Mouse (Mus musculus) embryo, embryonic 11 days (tissue): ENCODE data around the gene Fam173a.

Experiments
- DNase-seq: peaks from one replicate; pipeline ENCODE4 v3.0.0-alpha.2; 2015

The Fam173a gene

DNA sequence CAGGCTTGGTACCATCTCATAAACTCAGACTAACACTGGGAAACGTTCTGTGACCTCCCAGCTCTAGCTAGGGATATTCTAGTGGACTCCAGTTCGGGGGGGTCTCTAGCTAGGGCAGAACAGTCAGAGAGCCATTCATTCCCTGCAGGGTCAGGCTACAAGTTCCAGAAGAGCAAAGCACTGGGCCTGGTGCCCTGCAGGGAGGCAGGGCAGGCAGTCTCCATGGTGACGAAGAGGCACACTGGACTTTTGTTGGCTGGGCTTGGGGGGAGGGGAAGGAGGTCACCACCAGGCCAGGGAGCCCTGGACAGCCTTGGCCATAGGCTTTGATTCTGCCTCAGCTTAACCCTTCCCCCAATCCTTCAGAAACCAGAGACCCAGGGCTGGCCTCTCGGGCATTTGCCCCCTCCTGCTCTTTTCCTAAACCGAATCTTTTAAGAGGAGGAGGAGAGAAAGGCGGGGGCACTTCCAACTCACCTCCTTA, 3.0 kb upstream of the Fam173a start, which contains the start of gene AC134908.4:
AC134908.4 (minus strand) TSS at position 51 of the 484 bp plus-strand sequence.
- DNase-seq, result peak; percentile 90

DNA sequence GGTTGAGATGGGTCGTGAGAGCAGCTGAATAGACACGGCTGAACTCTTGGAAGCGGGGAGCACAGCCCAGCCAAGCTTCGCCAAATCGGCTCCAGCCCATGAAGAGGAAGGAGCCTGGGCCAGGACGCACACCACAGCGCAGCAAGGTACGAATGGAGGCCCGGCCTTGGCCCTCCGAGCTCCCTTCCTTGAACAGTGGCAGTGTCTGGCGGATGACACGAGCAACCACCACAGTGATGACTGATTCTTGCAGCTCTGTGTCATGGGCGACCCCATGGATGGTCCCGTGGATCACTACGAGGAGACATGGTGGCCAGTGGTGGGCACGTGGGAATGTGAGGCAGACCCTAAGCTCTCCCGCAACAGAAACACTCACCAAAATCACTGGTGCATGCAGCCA, 2.3 kb upstream of the Fam173a start:
- DNase-seq, result no peak

DNA sequence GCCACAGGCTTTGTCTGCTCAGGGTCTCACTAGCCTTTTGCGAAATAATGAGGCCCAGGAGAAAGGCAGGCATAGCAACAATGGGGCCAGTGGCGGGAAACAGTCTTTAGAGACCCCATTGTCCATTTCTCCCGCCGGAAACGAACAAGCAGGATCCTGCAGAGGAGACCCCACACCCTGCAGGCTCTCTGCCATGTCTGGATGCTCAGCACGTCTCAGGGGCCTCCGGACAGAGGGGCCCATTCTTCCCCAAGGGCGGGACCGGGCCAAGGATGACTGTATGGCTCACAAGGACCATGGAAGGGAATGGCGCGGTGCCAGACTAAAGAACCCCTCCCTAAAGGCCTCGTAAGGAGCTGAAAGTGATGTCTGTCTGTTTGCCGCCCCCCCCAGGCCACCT, 1.5 kb upstream of the Fam173a start:
- DNase-seq, result peak; percentile 64

DNA sequence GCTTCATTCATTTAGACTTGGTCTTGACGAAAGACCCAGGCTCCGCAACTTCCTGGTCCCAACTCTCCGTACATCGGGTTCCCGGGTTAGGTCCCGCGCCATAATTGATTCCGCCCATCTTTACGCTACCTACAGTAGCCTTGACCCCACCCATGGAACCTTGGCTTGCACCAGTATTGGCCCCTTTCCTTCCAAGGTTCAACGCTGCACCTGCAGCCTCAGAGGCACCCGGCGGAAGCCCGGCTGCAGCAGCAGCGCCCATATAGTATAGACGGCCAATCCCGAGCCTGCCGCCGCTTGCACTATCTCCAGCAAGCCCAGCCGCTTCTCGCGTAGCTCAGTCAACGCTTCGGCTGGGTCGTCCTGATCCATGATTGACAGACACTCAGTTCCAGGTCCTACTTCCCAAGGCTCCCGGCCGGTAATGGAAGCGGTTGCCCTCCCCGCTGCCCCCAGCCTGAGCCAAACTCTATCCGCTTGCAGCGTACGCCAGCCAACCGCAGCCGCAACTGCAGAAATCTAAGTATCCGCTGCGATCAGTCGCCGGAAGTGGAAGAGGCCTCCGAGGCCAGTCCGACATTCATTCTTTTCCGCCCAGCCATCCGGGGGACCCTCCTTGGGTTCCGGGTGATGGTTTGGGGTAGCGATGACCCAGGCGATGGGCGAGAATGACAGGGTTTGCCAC, 716 bp downstream of the Fam173a start:
- DNase-seq, result peak; percentile 89

DNA sequence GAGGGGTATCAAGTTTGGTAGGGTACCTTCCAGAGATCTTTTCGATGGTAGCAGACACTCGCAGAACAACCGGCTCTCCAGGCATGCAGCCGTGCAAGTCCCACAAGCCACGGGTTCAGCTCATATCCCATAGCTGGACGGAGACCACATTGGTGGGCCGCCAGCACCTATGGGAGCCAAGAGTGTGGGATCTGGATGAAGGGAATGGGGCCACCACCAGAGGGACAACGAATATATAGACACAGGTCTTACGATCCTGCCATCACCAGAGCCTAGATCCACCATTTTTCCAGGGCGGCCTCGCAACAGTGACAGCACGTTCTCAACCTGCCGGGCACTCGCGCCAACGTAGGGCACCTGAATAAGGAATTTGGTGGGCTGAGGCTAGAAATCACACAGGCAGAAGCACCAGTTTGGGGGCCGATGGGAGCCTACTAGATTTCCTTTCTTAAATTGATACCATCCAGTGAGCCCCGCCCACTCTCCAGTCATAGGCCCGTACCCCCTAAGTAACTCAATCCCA, 1.3 kb downstream of the Fam173a start:
- DNase-seq, result no peak

DNA sequence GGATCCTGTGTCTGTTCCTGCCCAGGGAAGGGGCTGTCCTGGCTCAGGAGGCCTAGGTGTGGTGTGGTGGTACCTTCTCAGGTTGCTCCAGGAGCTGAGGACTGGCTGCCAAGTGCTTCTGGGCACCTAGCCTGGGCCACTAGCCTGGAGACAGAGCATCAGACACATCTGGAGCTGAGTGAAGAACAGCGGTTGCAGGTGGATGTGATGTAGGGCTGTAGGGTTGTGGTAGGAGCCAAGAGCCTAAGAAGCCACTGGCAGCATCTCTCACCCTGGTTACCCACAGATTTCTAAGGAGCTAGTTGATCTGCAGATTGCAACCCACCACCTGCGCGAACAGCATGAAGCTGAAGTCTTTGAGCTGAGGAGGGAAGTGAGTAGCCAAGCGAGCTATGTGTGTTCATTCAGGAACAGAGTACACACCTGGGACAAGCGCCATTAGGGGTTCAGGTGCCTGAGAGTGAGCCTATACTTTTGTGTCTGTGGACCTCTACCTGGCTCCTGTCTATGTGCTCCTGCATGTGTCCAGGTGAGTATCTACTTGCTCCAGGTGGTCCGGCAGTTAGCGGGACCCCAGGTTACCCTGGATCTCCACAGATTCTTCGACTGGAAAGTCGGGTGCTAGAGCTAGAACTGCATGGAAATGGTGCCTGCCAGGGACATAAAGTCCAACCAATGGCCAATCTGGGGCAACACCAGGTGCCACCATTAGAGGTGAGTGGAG, 5.8 kb downstream of the Fam173a start:
- DNase-seq, result no peak

DNA sequence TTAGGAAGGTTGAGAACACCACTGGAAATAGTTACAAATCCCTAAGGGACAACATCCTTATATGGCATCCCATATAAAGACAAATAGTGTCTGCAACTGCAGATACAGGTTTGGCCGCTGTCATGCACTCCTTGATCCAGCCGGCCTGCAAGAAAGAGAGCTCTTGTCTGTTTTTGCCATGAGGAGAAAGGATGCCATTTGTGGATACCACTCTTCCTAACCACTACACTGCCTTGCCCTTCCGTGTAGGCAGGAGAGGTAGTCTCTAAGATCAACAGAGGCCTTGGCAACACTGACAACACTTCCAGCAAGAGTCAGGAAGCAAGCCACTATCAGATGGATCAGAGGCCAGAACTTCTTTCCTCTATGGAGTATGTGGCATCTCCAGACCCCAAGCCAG, 6.4 kb downstream of the Fam173a start, which contains the start of gene Ccdc78:
Ccdc78 (plus strand) TSS at position 301 of the 400 bp plus-strand sequence.
- no peak for DNase-seq

DNA sequence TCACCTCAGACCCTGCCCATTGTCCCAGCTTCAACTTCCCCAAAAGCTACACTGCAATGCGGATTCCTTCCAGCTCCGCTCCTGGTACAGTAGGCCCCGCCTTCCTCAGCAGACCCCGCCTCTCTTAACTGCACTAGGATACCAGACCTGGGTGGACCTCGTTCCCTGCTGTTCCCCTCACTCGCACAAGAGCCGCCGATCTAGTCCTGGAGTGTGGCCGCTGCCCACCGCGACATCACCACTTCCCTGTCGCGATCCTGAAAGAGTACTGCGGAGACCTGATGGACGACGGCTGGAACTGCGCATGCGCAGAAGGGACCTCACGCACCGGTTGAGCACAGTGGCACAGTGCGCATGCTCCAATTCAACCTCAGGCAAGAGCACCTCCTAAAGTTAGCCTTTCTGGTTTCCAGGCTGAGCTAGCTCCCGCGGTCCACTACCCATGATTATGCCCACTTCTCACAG, 7.4 kb downstream of the Fam173a start, which contains the start of gene Haghl:
Haghl (minus strand) TSS at position 393 of the 465 bp plus-strand sequence.
- DNase-seq, result peak; percentile 98

DNA sequence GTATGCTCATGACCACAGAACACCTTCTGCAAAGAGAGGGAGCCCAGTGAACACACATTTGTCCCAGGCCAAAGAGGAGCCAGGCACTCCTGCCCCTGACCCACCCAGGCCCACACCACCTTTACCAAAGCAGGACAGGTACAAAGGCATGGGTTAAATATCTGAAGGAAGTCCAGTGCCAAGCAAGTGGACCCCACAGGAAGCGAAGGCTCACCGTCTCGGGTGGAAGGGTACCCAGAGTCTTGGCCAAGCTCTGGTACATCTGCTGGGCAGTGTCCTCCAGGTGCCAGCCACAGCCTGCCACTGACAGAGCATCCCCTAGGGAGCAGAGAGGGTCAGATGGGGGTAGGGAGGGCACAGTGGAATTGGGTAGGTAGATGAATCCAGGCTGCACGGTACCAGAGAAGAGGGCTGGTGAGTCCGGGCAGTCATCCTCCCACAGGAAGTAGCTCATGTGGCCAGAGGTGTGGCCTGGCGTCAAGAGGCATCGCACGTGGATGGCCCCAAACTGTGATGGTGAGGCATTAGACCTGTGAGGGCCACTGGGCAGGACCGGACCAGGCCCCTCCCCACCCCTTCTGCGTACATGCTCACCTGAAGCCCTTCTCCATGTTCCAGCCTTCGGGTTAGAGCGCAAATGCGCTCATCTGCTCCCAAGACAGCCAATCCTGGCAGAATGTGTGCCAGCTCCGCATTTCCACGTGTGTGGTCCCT, 8.7 kb downstream of the Fam173a start:
- no peak for DNase-seq

DNA sequence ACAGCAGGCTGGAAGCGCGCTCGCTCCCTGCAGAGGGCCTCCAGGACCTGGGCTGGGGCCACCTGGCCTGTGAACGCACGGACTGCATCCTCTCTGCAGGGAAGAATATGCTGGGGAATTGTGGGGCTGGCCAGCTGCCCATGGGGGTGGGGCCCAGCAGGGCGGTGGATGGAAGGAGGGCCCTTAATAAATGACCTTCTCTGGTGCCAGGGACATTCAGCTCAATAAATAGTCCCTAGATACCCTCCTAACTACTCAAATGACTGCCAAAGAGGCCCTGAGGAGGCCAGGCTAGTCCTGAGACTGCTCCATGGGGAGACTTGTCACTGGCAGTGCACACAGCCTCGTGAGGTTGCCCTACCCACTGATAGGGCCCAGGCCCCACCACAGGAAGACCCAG, 9.6 kb downstream of the Fam173a start:
- DNase-seq, result no peak

DNA sequence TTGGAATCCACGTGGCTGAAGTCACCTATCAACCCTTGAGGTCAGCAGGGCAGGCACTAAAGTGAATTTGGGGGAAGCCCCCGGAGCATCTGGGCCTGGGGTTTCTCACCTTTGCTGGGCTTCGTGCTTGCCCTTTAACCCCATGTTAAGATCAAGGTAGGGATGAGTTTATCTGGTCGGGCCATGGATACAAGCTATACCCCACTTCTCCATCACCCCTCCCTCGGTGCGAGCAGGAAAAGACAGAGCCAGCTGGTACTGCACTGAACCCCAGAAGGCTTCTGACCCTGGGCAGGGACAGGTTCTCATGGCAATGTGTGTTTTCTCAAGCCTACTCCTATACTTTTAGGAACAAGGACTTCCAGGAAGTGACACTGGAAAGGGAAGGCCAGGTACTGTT, 11.4 kb downstream of the Fam173a start:
- no peak for DNase-seq

DNA sequence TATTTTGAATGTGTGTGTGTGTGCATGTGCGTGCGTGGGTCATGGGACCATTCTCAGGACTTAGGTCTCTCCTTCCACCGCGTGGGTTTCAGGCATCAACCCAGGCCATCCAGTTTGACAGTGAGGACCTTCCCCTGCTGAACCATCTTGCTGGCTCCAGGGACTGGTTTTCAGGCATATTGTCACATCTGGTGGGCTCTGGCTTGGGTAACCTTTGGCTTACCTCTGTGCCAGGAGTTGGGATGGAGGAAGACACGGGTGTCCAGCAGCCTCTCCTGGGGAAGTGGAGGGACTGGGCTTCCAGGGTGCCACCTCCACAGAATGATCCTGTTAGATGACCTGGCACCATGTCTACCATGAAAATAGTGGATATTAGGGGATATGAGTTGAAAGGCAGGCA, 14.8 kb downstream of the Fam173a start:
- DNase-seq, result no peak

DNA sequence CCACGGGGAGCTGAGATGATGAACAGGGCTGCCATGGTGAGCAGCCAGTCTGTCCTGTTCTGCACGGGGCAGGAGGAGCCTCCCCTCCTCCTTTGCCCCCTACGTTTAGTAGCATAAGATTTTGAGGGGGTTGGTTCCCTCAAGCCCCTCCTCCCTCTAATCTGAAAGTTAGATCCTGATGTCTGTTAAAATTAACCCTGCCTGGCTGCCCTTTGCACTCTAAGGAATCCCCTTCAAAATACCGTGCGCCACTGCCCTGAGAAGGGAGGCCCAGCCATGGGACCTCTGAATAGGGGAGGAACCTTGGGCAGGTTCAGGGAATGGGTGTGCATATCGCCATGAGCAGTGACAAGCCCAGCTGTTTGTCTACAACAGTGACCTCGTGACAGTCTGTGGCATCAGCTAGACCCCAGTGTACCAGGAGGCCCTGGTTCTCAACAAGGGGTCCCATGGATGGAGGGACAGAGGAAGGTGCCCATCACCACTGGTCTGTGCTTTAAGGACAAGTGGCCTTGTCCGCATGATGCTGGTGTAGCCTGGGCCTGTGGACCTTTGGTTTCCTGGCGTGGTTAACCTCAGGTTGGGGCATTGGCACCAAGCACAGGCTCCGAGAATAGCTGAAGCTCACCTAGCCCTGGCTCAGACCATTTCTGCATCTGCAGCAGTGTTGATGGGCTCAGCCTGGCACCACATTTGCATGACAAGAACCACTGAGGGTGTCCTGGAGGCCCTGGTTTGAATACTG, 17.2 kb downstream of the Fam173a start:
- DNase-seq, result no peak

DNA sequence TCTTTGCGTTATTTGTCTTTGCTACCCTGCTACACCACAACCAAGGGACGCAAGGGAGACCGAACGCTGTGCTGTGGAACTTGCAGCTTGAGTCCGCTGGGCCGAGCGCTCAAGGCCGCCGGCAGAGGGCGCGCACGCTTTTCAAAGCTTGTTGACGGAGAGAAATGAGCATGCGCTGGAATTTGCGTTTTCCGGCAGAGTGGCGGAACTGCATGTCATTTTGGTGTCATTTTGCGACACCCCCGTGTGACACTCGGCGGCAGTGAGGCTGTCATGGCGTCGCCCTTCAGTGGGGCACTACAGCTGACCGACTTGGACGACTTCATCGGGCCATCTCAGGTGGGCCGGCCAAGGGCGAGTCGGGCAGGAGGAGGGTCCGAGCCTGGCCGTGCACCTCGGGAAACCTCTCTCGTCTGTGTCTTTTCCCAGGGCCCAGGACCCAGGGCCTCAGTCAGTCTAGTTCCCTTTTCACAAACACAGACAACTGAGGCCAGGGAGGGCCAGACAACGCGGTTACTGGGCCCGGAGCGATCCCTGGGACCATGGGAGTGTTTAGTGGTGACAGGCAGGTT, 19.1 kb downstream of the Fam173a start, which contains the start of gene Narfl:
Narfl (plus strand) TSS at position 228 of the 572 bp plus-strand sequence.
- peak; percentile 97 for DNase-seq

DNA sequence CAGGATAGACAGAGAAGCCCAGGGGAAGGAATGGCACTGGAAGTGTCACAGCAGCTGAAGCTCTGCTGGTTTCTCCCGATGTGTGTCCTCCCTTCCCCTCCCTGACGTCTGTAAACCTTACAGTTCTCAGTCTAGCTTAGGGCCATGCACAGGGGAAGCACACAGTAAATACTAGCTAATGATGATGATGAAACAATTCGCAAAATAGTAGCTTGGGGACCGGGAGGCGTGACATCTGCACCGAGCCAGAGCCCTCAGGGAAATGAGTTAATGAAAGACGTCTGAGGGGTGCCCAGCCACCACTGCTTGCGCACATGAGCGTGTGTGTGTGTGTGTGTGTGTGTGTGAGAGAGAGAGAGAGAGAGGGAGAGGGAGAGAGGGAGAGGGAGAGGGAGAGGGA, 23.4 kb downstream of the Fam173a start:
- no peak for DNase-seq

DNA sequence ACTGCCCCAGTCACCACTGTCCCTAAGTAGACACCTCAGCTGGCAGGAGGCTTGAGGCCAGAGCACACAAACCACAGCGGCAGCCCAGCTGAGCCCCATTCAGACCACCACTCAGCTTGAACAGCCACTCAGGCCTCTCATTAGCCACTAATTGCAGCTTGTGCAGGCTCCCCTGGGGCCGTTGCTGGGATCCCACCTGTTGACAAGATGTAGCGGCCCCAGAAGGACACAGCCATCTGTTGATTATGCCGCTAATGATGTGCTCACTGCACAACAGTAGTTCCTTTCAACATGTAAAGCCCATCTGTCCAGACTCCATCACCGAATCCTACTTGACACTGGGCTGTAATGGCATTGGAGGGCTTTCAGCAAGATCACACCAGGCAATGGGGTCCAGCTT, 26.8 kb downstream of the Fam173a start:
- peak; percentile 60 for DNase-seq

DNA sequence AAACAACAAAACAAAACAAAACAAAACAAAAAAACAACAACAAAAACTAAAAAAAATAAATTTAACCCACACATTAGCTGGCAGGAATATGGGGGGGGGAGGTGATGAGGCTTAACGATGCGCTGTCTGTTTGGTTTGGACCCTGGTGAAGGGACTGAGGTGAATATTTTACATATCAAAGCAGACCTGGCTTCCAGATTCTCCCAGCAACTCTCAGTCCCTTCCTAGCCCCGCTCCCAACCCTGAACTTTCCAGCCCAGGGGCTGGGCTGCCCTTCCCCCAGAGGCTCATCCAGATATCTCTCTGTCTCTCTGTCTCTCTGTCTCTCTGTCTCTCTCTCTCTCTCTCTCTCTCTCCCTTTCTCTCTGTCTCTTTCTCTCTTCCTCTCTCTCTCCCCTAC, 30.1 kb downstream of the Fam173a start:
- DNase-seq, result no peak

DNA sequence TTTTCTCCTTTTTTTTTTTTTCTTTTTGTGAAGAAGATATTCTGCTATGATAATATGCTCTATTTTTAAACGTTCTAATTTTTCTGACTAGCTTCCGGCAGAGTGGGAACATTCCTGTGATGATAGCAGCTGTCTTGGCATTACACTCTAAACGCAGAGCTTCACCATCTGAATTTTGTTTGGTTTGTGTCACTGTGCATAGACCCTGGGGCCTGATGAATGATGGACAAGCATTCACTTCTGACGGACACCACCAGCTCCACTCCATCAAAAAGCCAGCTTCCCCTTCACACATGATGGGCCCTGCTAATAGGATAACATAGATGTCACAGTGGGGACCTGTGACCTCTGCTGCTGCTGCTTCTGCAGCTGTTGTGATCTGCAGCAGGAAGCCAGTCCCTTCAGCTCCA, 31.1 kb downstream of the Fam173a start:
- DNase-seq, result peak; percentile 24

DNA sequence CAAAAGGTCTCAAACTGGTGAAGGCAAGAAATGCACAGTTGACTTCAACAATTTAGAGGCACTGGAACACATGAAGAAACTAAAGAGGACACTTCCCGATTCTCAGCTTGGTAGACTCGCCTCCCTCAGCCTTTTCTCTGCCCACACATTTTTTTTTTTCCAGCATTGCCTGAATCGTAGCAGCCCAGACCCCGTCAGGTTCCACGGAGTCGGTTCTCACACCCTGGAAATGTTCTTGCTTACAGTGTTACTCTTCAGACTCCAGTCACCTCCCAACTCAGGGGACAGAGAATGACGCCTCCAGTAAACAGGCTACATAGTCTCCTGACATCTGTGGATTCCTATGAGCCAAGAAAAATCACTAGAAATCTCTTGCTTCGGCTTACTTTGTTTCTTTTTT, 32.6 kb downstream of the Fam173a start:
- no peak for DNase-seq

DNA sequence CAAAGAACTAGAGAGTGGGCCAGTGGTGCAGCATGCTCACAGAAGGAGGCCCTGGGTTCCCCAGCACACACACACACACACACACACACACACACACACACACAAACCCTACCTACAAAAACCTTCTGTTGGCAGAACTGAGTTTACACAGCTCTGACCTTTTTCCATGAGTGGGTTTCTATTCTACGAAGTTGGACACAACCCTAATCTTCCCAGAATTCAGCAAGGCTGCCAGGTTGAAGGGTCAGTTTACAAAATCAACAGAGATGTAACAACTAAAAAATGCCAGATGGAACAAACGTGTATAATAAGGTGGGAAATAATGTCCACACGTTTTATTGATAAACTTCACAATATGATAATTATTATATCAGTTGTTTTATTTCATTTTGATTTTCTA, 35.0 kb downstream of the Fam173a start:
- DNase-seq, result no peak

DNA sequence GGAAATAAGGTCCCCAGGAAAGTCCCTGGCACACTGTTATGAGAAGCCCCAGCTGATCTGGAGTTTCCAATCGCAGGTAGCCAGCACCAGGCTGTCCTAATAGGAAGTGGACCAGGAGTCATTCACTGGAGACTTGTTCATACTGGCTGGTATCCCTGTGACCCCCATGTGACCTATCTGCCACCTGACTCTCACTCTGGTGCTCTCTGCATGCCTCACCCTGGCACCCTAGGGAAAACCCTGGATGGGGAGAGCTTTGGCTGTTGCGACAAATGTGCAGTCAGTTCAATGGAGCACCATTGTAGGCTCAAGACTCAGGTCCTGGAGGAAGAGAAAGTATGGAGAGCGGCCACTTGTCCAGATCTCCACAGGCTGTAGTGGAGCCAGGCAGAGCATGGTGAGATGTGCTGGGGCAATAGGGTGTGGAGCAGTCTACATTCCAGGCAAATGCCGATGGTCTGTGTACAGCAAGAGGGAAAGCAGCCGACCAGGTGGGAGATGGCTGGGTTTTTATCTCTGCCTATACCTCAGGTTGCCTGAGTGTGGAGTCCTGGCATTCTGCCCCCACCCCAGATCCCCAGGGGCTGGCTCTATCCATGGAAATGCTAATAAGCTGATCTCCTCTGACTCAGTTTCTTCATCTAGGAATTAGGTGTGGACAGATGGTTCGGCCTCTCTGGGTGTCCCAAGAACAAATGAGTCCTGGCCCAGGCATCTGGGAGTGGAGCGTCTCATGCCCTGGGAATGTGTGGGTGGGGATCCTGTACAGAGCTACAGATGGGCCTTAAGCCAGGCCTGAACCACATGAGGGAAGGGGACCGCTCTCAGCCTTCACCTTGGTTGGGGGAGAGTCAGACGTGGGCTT, 36.1 kb downstream of the Fam173a start:
- no peak for DNase-seq
